Mouse (Mus musculus): Measurements from ENCODE around the gene Fam19a2.

Fam19a2 gene

DNA sequence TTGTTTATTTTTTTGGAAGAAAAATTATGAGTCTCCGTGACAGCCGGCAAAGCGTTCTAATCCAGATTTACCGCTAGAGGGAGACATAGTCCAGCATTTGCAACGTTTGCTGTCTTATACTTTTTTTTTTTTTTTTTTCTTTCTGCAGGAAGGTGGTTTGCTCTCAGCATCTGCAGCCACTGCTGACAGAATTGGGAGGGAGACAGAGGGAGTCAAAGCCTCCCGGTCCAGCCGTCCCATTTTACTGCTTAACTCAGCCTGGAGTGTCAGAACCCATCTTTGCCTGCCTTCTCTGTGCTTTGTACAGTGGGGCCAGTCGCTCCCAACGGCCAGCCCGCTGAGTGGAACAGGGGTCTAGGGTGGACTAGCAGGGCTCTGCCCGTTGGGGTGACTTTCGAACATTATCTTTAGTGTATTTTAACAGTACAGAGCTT is at the start of gene Fam19a2:
TSS of gene Fam19a2 (plus strand) at position 121 of the 434 bp plus-strand sequence.
- DNase-seq (ENCODE audit: extremely low read depth, low read depth) = peak; percentile 56

DNA sequence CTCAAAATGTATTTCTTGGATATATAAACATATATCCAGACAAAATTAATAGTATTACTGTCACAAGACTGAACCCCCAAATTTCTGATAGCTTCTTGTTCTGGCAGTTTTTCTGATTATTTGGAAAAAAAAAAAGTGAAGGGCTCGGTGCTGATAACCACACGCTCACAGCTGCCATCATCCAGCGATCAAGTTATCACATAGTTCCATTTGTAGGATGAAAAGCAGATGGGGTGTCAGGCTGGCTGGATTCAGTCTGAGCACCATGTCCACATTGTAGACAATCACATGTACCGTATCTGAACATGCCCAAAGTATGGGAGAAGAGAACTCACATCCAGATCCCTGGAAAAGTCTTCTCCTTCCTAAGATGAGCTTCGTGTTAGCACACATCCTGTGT is 41.0 kb upstream of the Fam19a2 start:
- DNase-seq (ENCODE audit: extremely low read depth, low read depth) = no peak

DNA sequence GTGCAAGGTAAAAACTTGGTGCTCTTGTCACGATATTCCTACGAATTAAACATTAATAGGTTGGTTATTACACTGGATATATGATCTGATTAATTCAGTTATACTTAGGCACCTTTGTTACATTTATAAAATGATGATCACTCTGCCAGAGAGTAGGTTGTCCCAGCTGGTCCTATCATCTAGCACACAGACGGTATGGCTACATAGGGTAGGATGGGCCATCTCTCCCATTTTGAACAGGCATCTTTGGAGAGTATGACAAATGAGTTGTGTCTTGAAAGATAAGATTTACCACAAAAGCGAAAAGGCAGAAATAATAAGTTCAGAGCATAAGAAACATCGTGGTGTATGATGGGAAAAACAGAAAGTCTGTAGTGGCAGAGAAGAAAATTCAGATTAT is 34.4 kb upstream of the Fam19a2 start:
- no peak for DNase-seq (ENCODE audit: extremely low read depth, low read depth)

DNA sequence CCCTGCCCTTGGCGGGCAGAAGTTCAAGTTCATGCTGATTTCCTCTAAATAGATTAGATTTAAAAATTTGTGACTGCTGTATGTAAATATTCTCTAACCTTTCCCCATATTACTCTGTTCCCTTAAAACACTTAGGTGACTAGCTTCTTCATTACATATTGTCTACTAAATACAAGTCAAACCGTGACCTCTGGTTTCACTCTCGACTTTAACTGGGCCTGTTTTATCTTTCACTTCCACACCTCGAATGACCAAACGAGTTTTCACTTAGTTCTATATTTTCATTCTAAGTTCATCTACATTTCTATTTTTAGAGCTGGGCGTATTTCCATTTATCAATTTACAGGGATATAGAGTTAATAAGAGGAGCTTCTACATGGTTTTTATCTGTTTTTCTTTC is 15.7 kb upstream of the Fam19a2 start:
- no peak for DNase-seq (ENCODE audit: extremely low read depth, low read depth)

DNA sequence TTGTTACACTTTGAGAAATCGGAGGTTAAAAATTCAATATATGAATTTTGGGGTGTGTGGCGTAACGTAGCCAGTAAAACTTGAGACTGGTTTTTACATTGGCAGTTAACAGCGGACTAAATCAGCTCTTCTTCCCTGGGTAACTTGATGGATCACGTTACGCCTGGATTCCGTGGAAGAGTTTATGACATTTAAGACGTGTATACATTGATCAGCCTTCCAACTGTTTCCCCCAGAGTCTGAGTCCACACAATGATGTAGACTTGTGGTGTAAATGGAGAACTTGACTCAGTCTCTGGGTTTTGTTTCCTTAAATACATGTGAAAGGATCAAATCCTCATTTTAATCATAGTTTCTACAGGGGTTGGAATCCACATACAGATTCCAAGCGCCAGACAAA is 11.9 kb upstream of the Fam19a2 start:
- no peak for DNase-seq (ENCODE audit: extremely low read depth, low read depth)

DNA sequence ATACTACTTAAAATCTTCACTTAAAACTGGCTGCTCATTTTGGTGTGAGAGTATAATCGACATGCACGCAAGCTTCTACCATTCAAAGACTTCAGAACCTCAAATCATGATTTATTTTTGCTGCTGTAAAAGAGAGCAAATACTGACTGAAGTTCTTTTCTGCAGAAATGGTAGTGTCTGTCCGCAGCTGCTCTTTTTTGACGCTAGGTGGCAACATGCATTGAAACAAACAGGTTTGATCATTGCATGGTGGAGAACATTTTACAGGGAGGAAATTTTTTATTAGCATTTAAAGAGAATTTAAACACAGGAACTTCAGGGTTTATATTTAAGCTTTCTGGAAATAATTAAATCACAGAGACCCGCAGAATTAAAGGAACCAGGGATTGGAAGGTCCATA is 9.5 kb upstream of the Fam19a2 start:
- peak; percentile 45 for DNase-seq (ENCODE audit: extremely low read depth, low read depth)

DNA sequence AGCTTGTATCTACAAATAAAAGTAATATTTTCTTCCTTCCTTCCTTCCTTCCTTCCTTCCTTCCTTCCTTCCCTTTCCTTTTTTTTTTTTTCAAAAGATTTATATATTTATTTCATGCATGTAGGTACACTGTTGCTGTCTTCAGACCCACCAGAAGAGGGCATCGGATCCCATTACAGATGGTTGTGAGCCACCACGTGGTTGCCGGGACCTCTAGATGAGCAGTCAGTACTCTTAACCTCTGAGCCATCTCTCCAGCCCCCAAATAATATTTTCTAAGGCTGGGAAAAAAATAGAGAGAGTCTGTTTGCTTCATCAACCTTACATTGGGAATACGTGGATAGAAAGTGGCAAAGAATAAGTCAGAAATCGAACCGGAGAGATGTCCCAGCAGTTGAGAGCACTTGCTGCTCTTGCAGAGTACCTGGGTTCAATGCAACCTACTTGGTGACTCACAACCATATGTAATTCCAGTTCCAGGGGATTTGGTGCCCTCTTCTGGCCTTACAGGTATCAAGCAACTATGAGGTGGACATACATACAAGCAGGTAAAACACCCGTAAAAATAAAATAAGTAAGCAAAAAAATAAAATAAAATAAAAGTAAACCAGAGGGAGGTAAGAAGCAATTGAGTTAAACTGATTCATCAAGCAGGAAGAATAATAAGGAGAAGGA is 8.0 kb upstream of the Fam19a2 start:
- DNase-seq (ENCODE audit: extremely low read depth, low read depth) = peak; percentile 62

DNA sequence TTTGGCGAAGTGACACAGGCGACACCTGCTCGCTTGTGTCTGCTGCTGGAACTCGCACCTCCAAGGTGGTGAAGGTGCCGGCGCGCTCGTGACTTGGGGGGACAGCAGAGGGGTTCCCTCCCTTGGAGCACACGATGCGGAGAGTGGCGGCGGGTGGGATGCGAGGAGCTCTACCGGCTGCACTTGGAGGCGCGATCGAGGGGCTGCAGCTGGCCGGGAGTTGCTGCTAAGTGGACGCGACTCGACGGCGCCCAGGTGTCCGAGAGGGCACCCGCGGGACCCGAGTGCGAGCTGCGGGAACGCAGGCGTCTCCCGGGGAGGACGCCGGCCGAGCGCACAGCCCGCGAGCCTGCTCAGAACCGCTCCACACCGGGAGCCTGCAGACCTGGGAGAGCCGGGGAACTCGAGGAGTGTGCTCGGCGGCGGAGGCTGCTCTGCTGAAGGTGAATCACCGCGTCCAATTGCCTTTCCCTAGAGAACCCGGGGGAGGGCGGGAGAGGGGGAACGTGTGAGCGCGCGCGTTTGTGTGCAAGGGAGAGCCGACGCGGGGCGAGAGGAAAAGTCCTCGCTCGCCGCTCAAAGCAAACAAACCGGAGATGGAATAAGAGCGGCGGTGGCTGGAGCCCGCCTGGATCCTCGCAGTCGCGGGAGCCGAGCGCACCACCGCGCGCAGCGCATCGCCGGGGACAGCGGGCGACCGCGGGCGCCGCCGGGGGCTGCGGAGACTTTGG is 830 bp downstream of the Fam19a2 start:
- DNase-seq (ENCODE audit: extremely low read depth, low read depth) = no peak

DNA sequence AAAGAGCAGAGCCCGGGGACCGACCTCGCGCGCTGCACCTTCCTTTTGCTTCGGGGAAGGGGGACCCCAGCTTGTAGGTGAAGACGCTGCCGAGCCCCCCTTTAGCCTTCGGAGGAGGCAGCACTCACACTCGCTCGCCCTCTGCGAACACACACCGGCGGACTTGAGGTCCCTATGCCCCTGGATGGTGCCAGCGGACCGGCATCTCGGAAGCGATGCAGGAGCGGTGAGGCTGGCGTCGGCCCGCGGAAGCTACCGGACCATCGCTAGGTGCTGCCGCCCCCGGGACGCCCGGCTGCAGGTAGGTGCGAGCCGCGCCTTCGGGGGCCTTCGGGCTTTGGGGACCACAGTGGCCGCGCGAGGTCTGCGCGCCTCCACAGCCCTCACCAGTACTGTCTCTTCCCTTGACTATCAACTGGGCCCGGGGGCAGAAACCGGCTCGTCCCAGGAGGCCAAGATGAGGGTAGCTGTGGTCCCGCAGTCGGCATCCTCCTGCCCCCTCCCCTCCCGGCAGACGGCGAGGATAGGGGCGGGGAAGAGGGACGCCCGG is 1.5 kb downstream of the Fam19a2 start:
- DNase-seq (ENCODE audit: extremely low read depth, low read depth) = no peak

DNA sequence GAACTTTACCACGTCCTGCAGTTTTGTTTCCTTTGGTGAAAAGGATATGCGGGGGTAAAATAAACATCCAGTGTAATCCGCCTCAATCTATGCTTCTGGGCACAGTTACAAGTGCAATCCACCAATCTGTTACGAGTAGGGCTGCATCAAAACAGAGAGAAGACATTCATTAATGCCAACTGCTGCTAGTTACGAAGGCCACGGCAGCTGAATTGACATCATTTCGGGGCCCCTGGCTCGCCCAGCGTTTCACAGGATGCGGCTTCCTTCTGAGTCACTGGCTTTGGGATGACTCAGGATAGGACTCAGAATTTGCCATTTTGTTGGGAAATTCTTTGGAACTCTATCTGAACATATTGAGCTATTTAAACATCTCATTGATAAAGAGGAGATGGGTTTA is 4.8 kb downstream of the Fam19a2 start:
- DNase-seq (ENCODE audit: extremely low read depth, low read depth) = no peak

DNA sequence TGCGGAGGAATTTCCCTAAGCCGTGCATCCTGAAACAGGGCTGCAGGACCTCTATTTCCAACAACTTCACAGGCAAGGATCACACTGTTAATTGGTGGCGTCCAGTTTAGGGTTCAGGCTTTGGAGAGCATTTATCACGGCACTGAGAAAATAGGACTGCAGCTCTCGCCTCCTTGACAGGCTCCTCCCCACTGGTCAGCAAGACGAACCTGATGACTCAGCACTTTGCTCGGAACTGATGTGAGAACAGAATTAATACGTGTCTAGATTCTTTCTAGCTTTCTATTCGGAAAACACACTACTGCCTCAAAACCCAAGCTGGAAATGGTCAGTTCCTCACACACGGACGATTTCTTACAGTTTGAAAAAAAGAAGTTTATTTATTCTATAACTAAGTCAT is 10.8 kb downstream of the Fam19a2 start:
- DNase-seq (ENCODE audit: extremely low read depth, low read depth) = no peak

DNA sequence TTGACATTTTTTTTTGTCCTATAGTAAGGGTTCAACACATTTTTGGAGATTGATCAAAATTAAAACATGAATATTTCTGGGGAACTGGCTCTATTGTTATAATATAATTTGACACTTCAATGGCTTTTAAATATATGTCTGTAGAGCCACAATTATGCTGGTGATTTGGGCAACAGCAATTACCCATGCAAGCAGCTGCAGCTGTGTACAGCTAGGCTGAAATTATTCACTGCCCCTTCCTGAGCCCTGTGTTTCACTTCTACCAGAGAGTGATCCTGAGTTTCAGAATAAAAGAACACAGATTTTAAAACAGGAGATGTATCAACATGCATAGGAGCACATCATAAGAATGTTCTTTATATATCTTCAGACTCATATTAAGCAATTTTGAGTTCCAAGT is 43.5 kb downstream of the Fam19a2 start:
- no peak for DNase-seq (ENCODE audit: extremely low read depth, low read depth)

DNA sequence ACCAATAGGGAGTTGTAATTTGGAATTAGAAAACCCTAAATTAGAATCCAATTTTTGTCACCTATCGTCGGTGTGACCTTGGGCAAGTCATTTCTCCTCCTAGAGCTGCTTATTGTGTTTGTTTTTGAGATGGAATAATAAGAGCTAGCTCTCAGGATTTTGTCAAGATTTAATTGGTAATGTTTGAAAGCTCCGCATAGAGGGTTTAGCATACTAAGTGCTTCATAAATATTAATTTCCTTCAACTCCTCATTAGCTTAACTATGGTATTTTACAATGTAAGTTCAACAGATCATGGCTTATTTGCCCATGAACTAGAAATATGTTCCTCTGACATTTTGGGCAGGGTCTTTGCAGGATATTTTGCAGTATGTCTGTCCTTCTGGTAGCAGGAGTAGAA is 62.5 kb downstream of the Fam19a2 start:
- DNase-seq (ENCODE audit: extremely low read depth, low read depth) = no peak

DNA sequence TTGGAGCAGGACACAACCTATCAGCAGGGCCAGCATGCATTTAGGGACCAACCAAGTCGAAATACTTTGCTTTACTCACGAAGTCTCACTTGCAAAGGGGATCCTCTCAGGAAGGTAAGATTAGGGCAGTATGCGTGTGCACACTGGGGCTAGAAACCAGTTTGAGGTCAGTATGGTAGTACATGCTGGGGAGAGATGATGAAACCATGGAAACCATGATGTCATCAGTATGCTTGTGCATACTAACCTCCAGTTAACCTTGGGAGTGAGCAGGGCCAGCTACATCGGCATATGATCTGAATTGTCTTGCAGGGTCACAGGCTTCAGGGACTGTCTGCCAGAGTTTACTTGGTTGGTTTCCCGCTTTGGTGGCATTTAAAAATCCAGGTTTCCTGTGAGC is 77.5 kb downstream of the Fam19a2 start:
- DNase-seq (ENCODE audit: extremely low read depth, low read depth) = no peak

DNA sequence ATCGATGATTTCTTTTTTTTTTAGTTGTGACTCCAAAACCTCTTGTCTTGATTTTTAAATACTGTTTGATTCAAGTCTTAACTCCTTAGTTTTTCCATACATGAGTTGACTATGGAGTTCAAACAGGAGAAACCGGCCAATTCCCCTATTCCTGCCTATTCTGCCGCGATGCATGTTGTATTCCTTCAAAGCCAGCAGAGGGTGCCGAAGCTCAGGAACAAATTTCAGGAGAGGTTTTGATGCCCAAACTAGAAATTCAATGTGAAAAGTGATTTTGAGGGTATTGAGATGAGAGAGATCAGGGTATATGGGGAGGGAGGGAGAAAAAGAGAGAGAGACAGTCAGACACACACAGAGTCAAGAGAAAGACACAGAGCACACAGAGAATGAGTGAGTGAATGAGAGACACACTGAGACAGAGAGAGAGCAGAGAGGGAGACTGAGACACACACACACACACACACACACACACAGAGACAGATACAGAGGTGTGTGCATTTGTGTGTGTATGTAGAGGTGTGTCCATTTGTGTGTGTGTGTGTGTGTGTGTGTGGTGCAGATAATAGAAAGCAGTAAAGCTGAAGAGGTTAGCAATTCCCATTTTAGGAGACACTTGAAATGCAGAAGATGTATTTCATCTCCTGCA is 78.9 kb downstream of the Fam19a2 start:
- DNase-seq (ENCODE audit: extremely low read depth, low read depth) = no peak

DNA sequence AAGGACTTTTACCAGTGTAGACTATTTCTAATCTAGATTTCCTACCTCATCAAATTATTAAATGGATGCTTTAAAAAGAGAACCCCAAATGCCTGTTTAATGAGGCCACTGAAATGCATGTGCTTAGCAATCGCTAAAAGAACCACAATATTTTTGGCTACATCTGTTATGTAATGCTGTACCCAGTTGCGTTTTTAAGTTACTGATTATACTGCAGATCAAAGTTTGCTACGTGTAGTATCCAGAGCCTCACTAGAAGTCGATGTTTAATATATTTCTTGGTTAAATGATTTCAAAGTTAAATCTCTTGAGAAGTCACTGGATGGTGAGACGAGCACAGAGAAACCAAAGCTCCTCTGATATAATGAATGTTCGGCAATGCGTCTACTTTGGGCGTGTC is 82.5 kb downstream of the Fam19a2 start:
- no peak for DNase-seq (ENCODE audit: extremely low read depth, low read depth)

DNA sequence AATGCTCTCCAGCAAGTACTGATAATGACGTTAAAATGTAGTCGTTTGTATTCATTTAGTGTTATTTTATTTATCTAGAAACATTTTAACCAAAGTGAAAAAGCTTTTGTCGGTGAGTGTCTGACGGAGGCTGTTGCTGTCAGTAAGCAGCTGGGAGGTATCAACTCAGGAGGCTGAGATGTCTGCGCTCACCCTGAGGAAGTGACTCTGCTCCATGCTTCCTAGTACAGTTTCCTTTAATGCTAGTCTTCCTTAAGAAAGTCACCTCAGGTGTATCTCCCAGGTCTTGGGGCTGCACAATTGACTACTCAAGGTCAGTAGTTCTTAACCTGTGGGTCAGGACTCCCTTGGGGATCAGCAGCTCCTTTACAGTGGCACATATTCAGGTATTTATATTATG is 89.9 kb downstream of the Fam19a2 start:
- no peak for DNase-seq (ENCODE audit: extremely low read depth, low read depth)

DNA sequence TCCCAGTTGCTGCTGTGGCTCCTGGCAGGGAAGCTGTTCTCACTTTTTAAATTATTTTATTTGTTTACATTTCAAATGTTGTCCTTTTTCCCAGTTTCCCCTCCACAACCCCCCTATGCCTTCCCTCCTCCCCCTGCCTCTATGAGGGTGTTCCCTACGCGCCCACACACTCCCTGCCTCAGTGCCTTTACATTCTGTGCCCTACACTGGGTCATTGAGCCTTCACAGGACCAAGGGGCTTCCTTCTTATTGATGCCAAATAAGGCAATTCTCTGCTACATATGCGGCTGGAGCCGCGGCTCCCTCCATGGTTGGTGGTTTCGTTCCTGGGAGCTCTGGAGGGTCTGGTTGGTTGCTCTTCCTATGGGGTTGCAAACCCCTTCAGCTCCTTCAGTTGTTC is 93.2 kb downstream of the Fam19a2 start:
- DNase-seq (ENCODE audit: extremely low read depth, low read depth) = no peak

DNA sequence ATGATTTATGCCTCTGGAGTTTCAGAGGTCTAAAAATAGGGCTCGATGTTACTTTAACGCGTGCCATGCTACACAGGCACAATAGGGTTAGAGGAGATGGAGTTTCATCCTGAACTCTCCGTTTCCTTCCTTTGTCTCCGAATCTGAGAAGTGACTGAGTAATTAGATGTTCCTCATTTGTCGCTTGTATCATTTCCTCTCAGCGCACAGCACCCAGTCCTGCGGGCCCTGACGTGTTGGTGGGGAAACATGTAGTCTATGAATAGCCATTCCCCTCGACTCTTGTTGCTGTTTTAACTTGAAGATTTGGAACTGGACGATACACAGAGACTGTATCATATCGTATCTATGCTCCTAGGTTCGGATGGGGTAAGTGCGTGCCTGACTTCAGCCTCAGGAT is 96.7 kb downstream of the Fam19a2 start:
- no peak for DNase-seq (ENCODE audit: extremely low read depth, low read depth)

DNA sequence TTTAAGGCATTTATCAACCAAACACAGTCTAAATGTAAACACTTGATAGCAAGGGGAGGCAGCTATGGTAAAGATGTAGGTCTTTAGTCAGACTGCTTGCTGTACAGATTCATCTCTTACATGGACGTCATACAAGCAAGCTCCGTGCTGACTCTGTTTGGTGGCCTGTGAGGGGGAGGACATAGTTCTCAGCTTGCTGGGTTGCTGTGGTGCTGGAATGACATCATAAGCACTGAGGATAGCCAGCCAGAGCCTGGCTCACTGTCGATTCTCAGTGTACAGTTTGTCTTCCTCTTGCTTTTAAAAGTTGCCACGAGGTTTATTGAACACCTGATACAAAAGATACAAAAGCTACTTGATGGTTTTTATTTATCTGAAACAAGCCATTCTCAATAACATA is 100.8 kb downstream of the Fam19a2 start:
- DNase-seq (ENCODE audit: extremely low read depth, low read depth) = no peak

DNA sequence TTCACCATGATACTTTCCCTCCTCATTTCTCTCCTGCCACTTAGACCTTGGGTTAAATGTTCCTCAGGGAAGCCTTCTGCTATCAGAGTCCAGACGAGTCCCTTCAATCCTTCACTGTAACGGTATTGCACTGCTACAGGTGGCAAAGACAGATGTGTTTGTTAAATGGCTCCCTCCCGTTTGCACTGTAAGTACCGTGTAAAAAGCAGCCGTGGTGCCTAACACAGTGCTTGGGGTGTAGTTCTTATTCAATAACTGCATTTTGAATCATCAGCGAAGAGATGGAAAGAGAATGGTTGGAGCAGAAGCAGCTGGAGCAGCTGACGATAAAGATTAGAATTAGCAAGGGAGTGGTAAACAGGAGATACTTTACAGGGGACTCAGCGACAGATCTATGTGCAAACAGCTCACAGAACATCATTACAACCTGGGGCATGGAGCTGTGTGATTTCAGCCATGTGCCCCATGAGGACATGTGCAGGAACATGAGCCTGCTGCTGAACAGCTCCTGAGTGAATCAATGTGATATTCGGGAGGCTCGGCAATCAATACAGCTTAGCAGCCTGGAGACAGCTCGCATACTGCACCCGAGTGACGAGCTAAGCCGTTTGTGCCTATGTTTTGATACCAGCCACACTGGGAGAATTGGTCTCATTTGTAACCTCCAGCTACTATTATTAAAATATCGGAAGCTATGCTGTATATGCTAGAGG is 103.5 kb downstream of the Fam19a2 start:
- no peak for DNase-seq (ENCODE audit: extremely low read depth, low read depth)

DNA sequence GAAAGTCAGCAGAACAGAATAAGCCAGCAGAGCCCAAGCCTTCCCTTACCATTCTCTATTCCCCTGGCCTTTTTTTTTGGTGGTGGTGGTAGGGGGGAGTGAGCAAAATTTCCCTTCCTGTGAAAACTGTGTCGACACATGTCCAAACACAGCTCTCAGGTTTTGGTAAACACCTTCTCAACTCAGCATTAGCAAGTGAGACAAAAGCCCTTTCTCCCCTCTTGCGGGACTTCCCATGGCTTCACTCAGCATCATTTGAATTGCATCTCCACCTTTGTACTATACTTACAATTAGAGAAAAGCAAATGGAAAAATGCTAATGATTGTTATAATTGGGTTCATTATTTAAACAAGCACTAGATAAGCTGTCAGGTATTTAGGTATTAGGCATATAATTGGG is 119.5 kb downstream of the Fam19a2 start:
- no peak for DNase-seq (ENCODE audit: extremely low read depth, low read depth)
